ENCODE assay signal across 10 mouse cellular contexts in the genomic region with DNA sequence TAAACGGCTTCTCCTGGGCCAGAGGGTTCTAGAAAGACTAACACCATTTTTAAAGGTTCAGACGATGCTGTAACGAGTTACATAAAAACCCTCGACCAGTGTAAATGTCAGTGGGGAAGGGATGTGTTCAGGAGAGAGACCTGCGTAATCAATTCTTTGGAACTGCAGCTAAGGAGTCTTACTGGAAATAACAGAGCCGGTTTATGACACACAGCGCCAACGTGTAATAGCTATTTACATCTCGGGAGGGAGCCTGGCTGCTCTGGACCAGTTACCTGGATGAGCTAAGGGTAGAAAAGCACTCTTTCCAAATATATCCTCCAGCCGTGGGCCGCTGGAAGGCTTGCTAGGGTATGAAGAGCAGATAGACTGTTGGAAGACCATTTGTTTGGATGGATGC.
DNase-seq lines count a peak whose midpoint lies in the region; ATAC-seq lines count a peak whose summit lies in the region.
"Had no signal": no experiment of that assay in that cellular context is flagged by ENCODE, and none has a peak within 500 bp of the region (broad histone marks: within the 10 kb centered on the region; RNA-seq: fewer than 3 reads in every experiment).

No protein-coding gene starts in this region.

- H3K9me3 ChIP-seq in hindbrain, embryonic 15.5 days: no peaks in the 10 kb centered on the region
- no peaks in the 10 kb centered on the region for H3K9me3 ChIP-seq in hindbrain, embryonic 12.5 days (replicated peaks)
- H3K9me3 ChIP-seq in midbrain, embryonic 13.5 days: no peaks in the 10 kb centered on the region
- H3K9me3 ChIP-seq in midbrain, embryonic 10.5 days (replicated peaks): no peaks in the 10 kb centered on the region
- H3K9me3 ChIP-seq in intestine, embryonic 15.5 days: no peaks in the 10 kb centered on the region
- H3K9me3 ChIP-seq in stomach, embryonic 16.5 days (replicated peaks; ENCODE audit: control insufficient read depth, low read length): no peaks in the 10 kb centered on the region
- H3K9me3 ChIP-seq: forebrain, embryonic 15.5 days; neural tube, embryonic 12.5 days had no signal

- no peaks in the 10 kb centered on the region for H3K36me3 ChIP-seq in hindbrain, embryonic 15.5 days
- no peaks in the 10 kb centered on the region for H3K36me3 ChIP-seq in hindbrain, embryonic 12.5 days
- H3K36me3 ChIP-seq in midbrain, embryonic 13.5 days: no peaks in the 10 kb centered on the region
- H3K36me3 ChIP-seq in midbrain, embryonic 10.5 days: no peaks in the 10 kb centered on the region
- no peaks in the 10 kb centered on the region for H3K36me3 ChIP-seq in intestine, embryonic 15.5 days
- H3K36me3 ChIP-seq in stomach, embryonic 16.5 days (ENCODE audit: control insufficient read depth, insufficient read depth, low read length): 0 out of 2 replicates have a peak, but pooled peaks cover 3% of the 10 kb centered on the region
- H3K36me3 ChIP-seq: forebrain, embryonic 15.5 days; neural tube, embryonic 12.5 days had no signal

- peaks cover 9% of the 10 kb centered on the region for H3K4me1 ChIP-seq in hindbrain, embryonic 15.5 days (replicated peaks)
- no peaks in the 10 kb centered on the region for H3K4me1 ChIP-seq in hindbrain, embryonic 12.5 days
- H3K4me1 ChIP-seq in midbrain, embryonic 13.5 days (replicated peaks): no peaks in the 10 kb centered on the region
- no peaks in the 10 kb centered on the region for H3K4me1 ChIP-seq in midbrain, embryonic 10.5 days
- peaks cover 15% of the 10 kb centered on the region for H3K4me1 ChIP-seq in intestine, embryonic 15.5 days (replicated peaks)
- peaks cover 16% of the 10 kb centered on the region; the same call in 1 of the 2 replicates for H3K4me1 ChIP-seq in stomach, embryonic 16.5 days (ENCODE audit: control insufficient read depth, insufficient read depth, low read length)
- H3K4me1 ChIP-seq: neural tube, embryonic 12.5 days had no signal

- no peaks in the 10 kb centered on the region for H3K27me3 ChIP-seq in hindbrain, embryonic 15.5 days
- H3K27me3 ChIP-seq in hindbrain, embryonic 12.5 days: no peaks in the 10 kb centered on the region
- H3K27me3 ChIP-seq in midbrain, embryonic 13.5 days: no peaks in the 10 kb centered on the region
- no peaks in the 10 kb centered on the region for H3K27me3 ChIP-seq in midbrain, embryonic 10.5 days (ENCODE audit: low read depth, poor library complexity, severe bottlenecking)
- H3K27me3 ChIP-seq in intestine, embryonic 15.5 days (replicated peaks): no peaks in the 10 kb centered on the region
- no peaks in the 10 kb centered on the region for H3K27me3 ChIP-seq in stomach, embryonic 16.5 days (ENCODE audit: control insufficient read depth, insufficient read depth, low read length)
- H3K27me3 ChIP-seq: forebrain, embryonic 15.5 days; neural tube, embryonic 12.5 days had no signal

- no peak overlapping the region for H3K4me3 ChIP-seq in hindbrain, embryonic 15.5 days
- H3K4me3 ChIP-seq in hindbrain, embryonic 12.5 days: no peak overlapping the region
- no peak overlapping the region for H3K4me3 ChIP-seq in midbrain, embryonic 13.5 days (replicated peaks)
- H3K4me3 ChIP-seq in midbrain, embryonic 10.5 days: no peak overlapping the region
- no peak overlapping the region for H3K4me3 ChIP-seq in intestine, embryonic 15.5 days (replicated peaks)
- H3K4me3 ChIP-seq in stomach, embryonic 16.5 days (replicated peaks; ENCODE audit: low read length): no peak overlapping the region
- H3K4me3 ChIP-seq: forebrain, embryonic 15.5 days; neural tube, embryonic 12.5 days had no signal

- no peak overlapping the region for H3K9ac ChIP-seq in hindbrain, embryonic 15.5 days
- no peak overlapping the region for H3K9ac ChIP-seq in hindbrain, embryonic 12.5 days
- no peak overlapping the region for H3K9ac ChIP-seq in midbrain, embryonic 13.5 days (replicated peaks)
- H3K9ac ChIP-seq in intestine, embryonic 15.5 days: no peak overlapping the region
- H3K9ac ChIP-seq in stomach, embryonic 16.5 days (ENCODE audit: low read length): no peak overlapping the region
- H3K9ac ChIP-seq: forebrain, embryonic 15.5 days; neural tube, embryonic 12.5 days had no signal

- no peak for ATAC-seq in hindbrain, embryonic 15.5 days (ENCODE audit: low FRiP score, low read depth)
- ATAC-seq in hindbrain, embryonic 12.5 days (ENCODE audit: low FRiP score): no peak
- no peak for ATAC-seq in midbrain, embryonic 13.5 days
- peak; percentile 57 for ATAC-seq in intestine, embryonic 15.5 days
- no peak for ATAC-seq in stomach, embryonic 16.5 days (ENCODE audit: insufficient read depth, low FRiP score)
- ATAC-seq: forebrain, embryonic 15.5 days had no signal

- WGBS in hindbrain, embryonic 15.5 days: 64% methylated on average over 11 of the region's 11 CpGs
- WGBS in hindbrain, embryonic 12.5 days: 70% methylated on average over 11 of the region's 11 CpGs
- 76% methylated on average over 11 of the region's 11 CpGs for WGBS in midbrain, embryonic 13.5 days
- 85% methylated on average over 11 of the region's 11 CpGs for WGBS in midbrain, embryonic 10.5 days
- WGBS in intestine, embryonic 15.5 days: 37% methylated on average over 11 of the region's 11 CpGs
- 46% methylated on average over 11 of the region's 11 CpGs for WGBS in stomach, embryonic 16.5 days

- no peak for DNase-seq in midbrain, embryonic 10.5 days (ENCODE audit: low spot score)
- DNase-seq in yolk sac, embryonic 10.5 days (ENCODE audit: low spot score): no peak
- DNase-seq: cerebellum, adult 8-10 months had no signal

- no peak overlapping the region for H3K4me2 ChIP-seq in hindbrain, embryonic 15.5 days
- H3K4me2 ChIP-seq in hindbrain, embryonic 12.5 days (replicated peaks): no peak overlapping the region
- H3K4me2 ChIP-seq in midbrain, embryonic 13.5 days (replicated peaks): no peak overlapping the region
- 0 out of 2 replicates have a peak overlapping the region, but pooled peaks have one; percentile 10 for H3K4me2 ChIP-seq in intestine, embryonic 15.5 days (replicated peaks)
- no peak overlapping the region for H3K4me2 ChIP-seq in stomach, embryonic 16.5 days (ENCODE audit: low read depth, low read length)
- H3K4me2 ChIP-seq: forebrain, embryonic 15.5 days; neural tube, embryonic 12.5 days had no signal

- peak overlapping the region; percentile 9 for H3K27ac ChIP-seq in hindbrain, embryonic 15.5 days (replicated peaks)
- H3K27ac ChIP-seq in hindbrain, embryonic 12.5 days: no peak overlapping the region
- H3K27ac ChIP-seq in midbrain, embryonic 13.5 days: peak overlapping the region; percentile 25; the same call in 1 of the 2 replicates
- no peak overlapping the region for H3K27ac ChIP-seq in midbrain, embryonic 10.5 days (replicated peaks)
- peak overlapping the region; percentile 3 for H3K27ac ChIP-seq in intestine, embryonic 15.5 days
- peak overlapping the region; percentile 56 for H3K27ac ChIP-seq in stomach, embryonic 16.5 days (ENCODE audit: low read length)
- H3K27ac ChIP-seq: forebrain, embryonic 15.5 days; neural tube, embryonic 12.5 days had no signal

Comparison
In these comparisons a context has a peak if more than half of its experiments do, and no peak if none do; other contexts are left out.
1. H3K27ac ChIP-seq: peak in hindbrain, embryonic 15.5 days (single experiment), midbrain, embryonic 13.5 days (single experiment), intestine, embryonic 15.5 days (single experiment) and stomach, embryonic 16.5 days (single experiment); none in hindbrain, embryonic 12.5 days (single experiment) and midbrain, embryonic 10.5 days (single experiment).